In genomic region chr9:46389741-46390140, GRCm38 (mm10) we compare ENCODE assay signal across 8 mouse cellular contexts.
DNase-seq lines count a peak whose midpoint lies in the region; ATAC-seq lines count a peak whose summit lies in the region.

No protein-coding gene starts in this region.

- H3K36me3 ChIP-seq in heart, embryonic 11.5 days (ENCODE audit: control insufficient read depth, insufficient read depth, low read length) = no peaks in the 10 kb centered on the region
- H3K36me3 ChIP-seq in intestine, embryonic 16.5 days (ENCODE audit: control insufficient read depth, insufficient read depth, low read length) = no peaks in the 10 kb centered on the region
- no peaks in the 10 kb centered on the region for H3K36me3 ChIP-seq in midbrain, embryonic 10.5 days

- H3K4me1 ChIP-seq in heart, embryonic 11.5 days (ENCODE audit: control insufficient read depth, insufficient read depth, low read length) = 0 out of 2 replicates have a peak, but pooled peaks cover 2% of the 10 kb centered on the region
- H3K4me1 ChIP-seq in intestine, embryonic 16.5 days (ENCODE audit: control insufficient read depth, insufficient read depth, low read length) = peaks cover 5% of the 10 kb centered on the region
- peaks cover 29% of the 10 kb centered on the region for H3K4me1 ChIP-seq in midbrain, embryonic 10.5 days

- H3K4me2 ChIP-seq in heart, embryonic 11.5 days = peak overlapping the region; percentile 62
- peak overlapping the region; percentile 57 for H3K4me2 ChIP-seq in intestine, embryonic 16.5 days (ENCODE audit: low read depth, low read length)

- intact Hi-C loops in heart, postnatal 36 days (cut with DNase I) = loop anchor here (5.0 kb wide), 1 partner anchor 428 kb away; no protein-coding TSS in a partner anchor

- no peak overlapping the region for H3K27ac ChIP-seq in heart, embryonic 11.5 days (ENCODE audit: low read depth, low read length)
- no peak overlapping the region for H3K27ac ChIP-seq in intestine, embryonic 16.5 days (ENCODE audit: low read length)
- peak overlapping the region; percentile 90 for H3K27ac ChIP-seq in midbrain, embryonic 10.5 days (replicated peaks)

- ATAC-seq in heart, embryonic 11.5 days (replicated peaks; ENCODE audit: insufficient number of reproducible peaks, low FRiP score, low TSS enrichment) = no peak
- ATAC-seq in intestine, embryonic 16.5 days = peak; percentile 70; the same call in 1 of the 2 replicates
- ATAC-seq in erythroblast, adult 5-6 weeks (replicated peaks; ENCODE audit: low FRiP score, poor library complexity, severe bottlenecking) = no peak

- H3K9ac ChIP-seq in heart, embryonic 11.5 days (ENCODE audit: low read depth, low read length) = 0 out of 2 replicates have a peak overlapping the region, but pooled peaks have one; percentile 43
- peak overlapping the region; percentile 25 for H3K9ac ChIP-seq in intestine, embryonic 16.5 days (ENCODE audit: low read depth, low read length)

- peaks cover 53% of the 10 kb centered on the region for H3K27me3 ChIP-seq in heart, embryonic 11.5 days (ENCODE audit: control insufficient read depth, insufficient read depth, low read length)
- no peaks in the 10 kb centered on the region for H3K27me3 ChIP-seq in intestine, embryonic 16.5 days (replicated peaks; ENCODE audit: control insufficient read depth, insufficient read depth, low read length)
- peaks cover 50% of the 10 kb centered on the region for H3K27me3 ChIP-seq in midbrain, embryonic 10.5 days (ENCODE audit: low read depth, poor library complexity, severe bottlenecking)

- peak overlapping the region; percentile 43 for H3K4me3 ChIP-seq in heart, embryonic 11.5 days (ENCODE audit: low read depth, low read length)
- H3K4me3 ChIP-seq in intestine, embryonic 16.5 days (ENCODE audit: low read length) = peak overlapping the region; percentile 45
- peak overlapping the region; percentile 63 for H3K4me3 ChIP-seq in midbrain, embryonic 10.5 days

- WGBS in heart, embryonic 11.5 days (ENCODE audit: insufficient replicate concordance) = 9% methylated on average over 9 of the region's 9 CpGs
- 7% methylated on average over 9 of the region's 9 CpGs for WGBS in intestine, embryonic 16.5 days
- 4% methylated on average over 9 of the region's 9 CpGs for WGBS in midbrain, embryonic 10.5 days

- no peak for DNase-seq in heart, postnatal 36 days
- DNase-seq in embryo, embryonic 10.5 days (ENCODE audit: low spot score) = peak; percentile 75
- DNase-seq in midbrain, embryonic 10.5 days (ENCODE audit: low spot score) = peak; percentile 57
- no peak for DNase-seq in cerebellum, postnatal 14 days
- DNase-seq in layer of hippocampus, postnatal 36 days = no peak

- H3K9me3 ChIP-seq in heart, embryonic 11.5 days (replicated peaks; ENCODE audit: control insufficient read depth, low read length) = peaks cover 4% of the 10 kb centered on the region; the same call in 1 of the 2 replicates
- no peaks in the 10 kb centered on the region; the same call in 1 of the 2 replicates for H3K9me3 ChIP-seq in intestine, embryonic 16.5 days (ENCODE audit: control insufficient read depth, low read length)
- H3K9me3 ChIP-seq in midbrain, embryonic 10.5 days (replicated peaks) = peaks cover 10% of the 10 kb centered on the region; the same call in 1 of the 2 replicates

Comparison
In these comparisons a context has a peak if more than half of its experiments do, and no peak if none do; other contexts are left out.
1. DNase-seq: peak in embryo, embryonic 10.5 days (single experiment) and midbrain, embryonic 10.5 days (single experiment); none in heart, postnatal 36 days (0 of 2), cerebellum, postnatal 14 days (0 of 2) and layer of hippocampus, postnatal 36 days (0 of 2).
2. Peak in every context shown above with its lines, with median percentiles within 50 percentile points of each other: H3K4me3 ChIP-seq.